Mouse (Mus musculus) left cerebral cortex, postnatal 25 days (tissue): ENCODE results near the gene Mrpl10. TPM values are rescaled to one million over a fixed set of nuclear protein-coding genes. Genes with fewer than 3 reads are reported as not detected.

ENCODE experiments used
- microRNA-seq, 2 experiments: library from miRNA; unstranded; fragments of <30 nt; microRNA quantifications; one replicate each; pipeline ENCODE4 v1.2.0; 2022
- total RNA-seq, 2 experiments: library from RNA; stranded (reverse); gene quantifications; 2 replicates each; pipeline ENCODE4 v1.2.3; 2021

The Mrpl10 gene
- total RNA-seq, 2 experiments from 2014 or later = 67.9 to 68.8 TPM

Small RNA genes lying within 50 kb of the gene (microRNA-seq; reads per million reads assigned to microRNA genes)
- 0.50 to 1.3 reads per million in 2 experiments for gene Mir8103

Other genes with a start within 250 kb of the Mrpl10 start
- 100 to 1,000 TPM; 258 to 264 TPM for gene Nfe2l1, start 211.6 kb upstream of the Mrpl10 start, total RNA-seq
- gene Copz2, start 191.7 kb upstream of the Mrpl10 start, total RNA-seq = 1 to 10 TPM; 3.8 to 6.0 TPM
- 10 to 100 TPM; 28.1 to 32.3 TPM for gene Cdk5rap3, start 125.1 kb upstream of the Mrpl10 start, total RNA-seq
- not detected for gene Prr15l, start 113.5 kb upstream of the Mrpl10 start, total RNA-seq
- 10 to 100 TPM; 37.4 to 37.5 TPM for gene Pnpo, start 97.6 kb upstream of the Mrpl10 start, total RNA-seq
- gene Sp2, start 58.6 kb upstream of the Mrpl10 start, total RNA-seq = 10 to 100 TPM; 12.8 to 13.5 TPM
- gene Sp6, start 28.2 kb upstream of the Mrpl10 start, total RNA-seq = 1 to 10 TPM; 2.1 to 2.2 TPM
- gene Scrn2, start 11.6 kb upstream of the Mrpl10 start, total RNA-seq = 1 to 10 TPM; 3.6 to 3.7 TPM
- gene Lrrc46, start 153 bp upstream of the Mrpl10 start, total RNA-seq = under 1 TPM; 0.66 to 0.71 TPM
- 10 to 100 TPM; 11.2 to 15.3 TPM for gene Osbpl7, start 9.1 kb downstream of the Mrpl10 start, total RNA-seq
- gene Tbx21, start 73.8 kb downstream of the Mrpl10 start, total RNA-seq = under 1 TPM; 0.18 to 0.30 TPM
- 10 to 100 TPM; 45.7 to 47.7 TPM for gene Tbkbp1, start 109.9 kb downstream of the Mrpl10 start, total RNA-seq
- 100 to 1,000 TPM; 112 to 118 TPM for gene Kpnb1, start 146.3 kb downstream of the Mrpl10 start, total RNA-seq
- 100 to 1,000 TPM; 133 to 134 TPM for gene Npepps, start 239.1 kb downstream of the Mrpl10 start, total RNA-seq